Mouse (Mus musculus) forebrain, embryonic 13.5 days (tissue): Measurements from ENCODE around the gene Slc30a10. TPM values are rescaled to one million over a fixed set of nuclear protein-coding genes. Genes with fewer than 3 reads are reported as not detected.

ENCODE experiments used
- ATAC-seq: fragments of 200-750 bp; cut with Nextera tagmentation; 2 replicates; pipeline ENCODE4 v1.8.0; 2017
- H3K27ac ChIP-seq: fragments of 300-500 bp; sonication (generic); 2 replicates; pipeline ENCODE4 v1.5.1; 2015; ENCODE audit warnings: inconsistent platforms, mild to moderate bottlenecking, moderate library complexity
- H3K27me3 ChIP-seq: fragments of 300-500 bp; sonication (generic); 2 replicates; pipeline ENCODE4 v1.6.1; 2015; ENCODE audit warnings: mild to moderate bottlenecking, inconsistent platforms
- H3K36me3 ChIP-seq: fragments of 300-500 bp; sonication (generic); 2 replicates; pipeline ENCODE4 v1.6.1; 2015; ENCODE audit warnings: mild to moderate bottlenecking, inconsistent platforms; ENCODE audit not compliant: poor library complexity, severe bottlenecking
- H3K4me1 ChIP-seq: fragments of 300-500 bp; sonication (generic); 2 replicates; pipeline ENCODE4 v1.6.1; 2015; ENCODE audit warnings: inconsistent platforms
- H3K4me2 ChIP-seq: fragments of 300-500 bp; sonication (generic); 2 replicates; pipeline ENCODE4 v1.6.1; 2015; ENCODE audit warnings: inconsistent platforms, mild to moderate bottlenecking, moderate library complexity
- H3K4me3 ChIP-seq: fragments of 300-500 bp; sonication (generic); 2 replicates; pipeline ENCODE4 v1.5.1; 2015; ENCODE audit warnings: mild to moderate bottlenecking, inconsistent platforms
- H3K9ac ChIP-seq: fragments of 300-500 bp; sonication (generic); 2 replicates; pipeline ENCODE4 v1.6.1; 2015; ENCODE audit warnings: mild to moderate bottlenecking, inconsistent platforms
- H3K9me3 ChIP-seq: fragments of 300-500 bp; sonication (generic); replicated peaks from 2 replicates; pipeline ENCODE4 v1.6.1; 2016; ENCODE audit warnings: inconsistent platforms
- WGBS: fragments of 180-500 bp; shearing (Covaris S2); methylation state at CpG from one replicate; pipeline ENCODE4 v1.1.7; 2015; 5-methylcytosine and 5-hydroxymethylcytosine counted together
- polyA plus RNA-seq: library from polyadenylated mRNA; unstranded; fragments of >200 nt; fragmentation: Nextera tagmentation; extraction: Ambion mirVana; gene quantifications from 2 replicates; pipeline ENCODE4 v1.2.1, GENCODE M21; 2015

Slc30a10 gene
- 8.2 and 10.5 TPM in 2 replicates for polyA plus RNA-seq

DNA sequence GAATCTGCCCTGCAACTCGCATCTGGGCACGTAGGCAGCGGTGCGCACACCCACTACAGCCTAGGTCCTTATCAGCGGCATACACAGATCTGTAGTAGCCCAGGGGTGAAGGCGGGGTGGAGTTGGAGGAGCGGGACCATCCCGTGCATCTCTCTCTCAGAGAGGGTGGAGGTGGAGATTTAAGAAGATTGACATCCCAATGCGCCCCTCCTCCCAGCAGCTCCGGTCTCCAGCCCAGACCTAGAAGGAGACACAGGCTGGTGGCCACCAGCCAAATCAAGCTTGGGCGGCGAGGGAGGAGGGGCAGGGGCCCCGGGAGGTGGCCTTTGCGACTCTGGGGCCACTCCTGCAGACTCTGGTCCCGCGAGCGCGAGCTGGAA lies at the start of gene Slc30a10:
Gene Slc30a10, plus strand, starts transcription at position 274 of the 380 bp plus-strand sequence.
- no peaks in the 10 kb centered on the region for H3K9me3 ChIP-seq
- H3K27me3 ChIP-seq = peaks cover 18% of the 10 kb centered on the region; the same call in 1 of the 2 replicates
- peak within 1 kb of the TSS; percentile 88 for H3K9ac ChIP-seq
- H3K27ac ChIP-seq = peak within 1 kb of the TSS; percentile 63
- H3K36me3 ChIP-seq = no peaks in the 10 kb centered on the region
- ATAC-seq = peak; percentile 91
- WGBS = 1% methylated on average over 18 of the region's 18 CpGs
- H3K4me3 ChIP-seq = peak within 1 kb of the TSS; percentile 66
- H3K4me2 ChIP-seq = peak within 1 kb of the TSS; percentile 95
- peaks cover 10% of the 10 kb centered on the region; the same call in 1 of the 2 replicates for H3K4me1 ChIP-seq

GRCm38 (mm10) chr1:185405921-185406320 lies 48.7 kb upstream of the Slc30a10 start:
- no peaks in the 10 kb centered on the region for H3K9me3 ChIP-seq
- no peak overlapping the region for H3K4me2 ChIP-seq
- H3K36me3 ChIP-seq = peaks cover 72% of the 10 kb centered on the region
- H3K4me1 ChIP-seq = no peaks in the 10 kb centered on the region
- WGBS = 87% methylated on average over 10 of the region's 10 CpGs
- H3K4me3 ChIP-seq = no peak overlapping the region
- ATAC-seq = no peak
- H3K9ac ChIP-seq = no peak overlapping the region
- H3K27me3 ChIP-seq = no peaks in the 10 kb centered on the region
- H3K27ac ChIP-seq = no peak overlapping the region

- 77% methylated on average over 3 of the region's 3 CpGs for WGBS
- H3K4me1 ChIP-seq = no peaks in the 10 kb centered on the region
- H3K27me3 ChIP-seq = no peaks in the 10 kb centered on the region
- no peak for ATAC-seq
- H3K9me3 ChIP-seq = no peaks in the 10 kb centered on the region
- H3K4me3 ChIP-seq = no peak overlapping the region
- peaks cover 73% of the 10 kb centered on the region for H3K36me3 ChIP-seq
- H3K9ac ChIP-seq = no peak overlapping the region
- no peak overlapping the region for H3K27ac ChIP-seq
- H3K4me2 ChIP-seq = no peak overlapping the region
Observed at GRCm38 (mm10) chr1:185409831-185410230, 44.8 kb upstream of the Slc30a10 start.

GRCm38 (mm10) chr1:185418011-185418410 lies 36.6 kb upstream of the Slc30a10 start:
- Histone ChIP-seq H3K36me3 (peaks cover 82% of the 10 kb centered on the region), H3K4me3 (no peak overlapping the region)
- no peak for ATAC-seq

GRCm38 (mm10) chr1:185419805-185420204 lies 34.8 kb upstream of the Slc30a10 start:
- no peaks in the 10 kb centered on the region for H3K4me1 ChIP-seq
- no peak overlapping the region for H3K27ac ChIP-seq
- H3K27me3 ChIP-seq = no peaks in the 10 kb centered on the region
- no peak overlapping the region for H3K4me3 ChIP-seq
- 90% methylated on average over 5 of the region's 5 CpGs for WGBS
- no peak overlapping the region for H3K4me2 ChIP-seq
- H3K36me3 ChIP-seq = peaks cover 87% of the 10 kb centered on the region
- no peak for ATAC-seq
- H3K9me3 ChIP-seq = no peaks in the 10 kb centered on the region
- no peak overlapping the region for H3K9ac ChIP-seq

More at GRCm38 (mm10) chr1:185418011-185418410, 36.6 kb upstream of the Slc30a10 start:
- Histone ChIP-seq H3K27me3 (no peaks in the 10 kb centered on the region), H3K9me3 (no peaks in the 10 kb centered on the region), H3K9ac (no peak overlapping the region), H3K27ac (no peak overlapping the region), H3K4me1 (no peaks in the 10 kb centered on the region), H3K4me2 (no peak overlapping the region)
- 95% methylated on average over 9 of the region's 9 CpGs for WGBS

GRCm38 (mm10) chr1:185420776-185421175 lies 33.9 kb upstream of the Slc30a10 start:
- H3K36me3 ChIP-seq = peaks cover 88% of the 10 kb centered on the region
- H3K27ac ChIP-seq = no peak overlapping the region
- H3K4me2 ChIP-seq = no peak overlapping the region
- H3K9ac ChIP-seq = no peak overlapping the region
- 94% methylated on average over 6 of the region's 6 CpGs for WGBS
- H3K4me1 ChIP-seq = no peaks in the 10 kb centered on the region
- ATAC-seq = no peak
- no peaks in the 10 kb centered on the region for H3K27me3 ChIP-seq
- H3K4me3 ChIP-seq = no peak overlapping the region
- H3K9me3 ChIP-seq = no peaks in the 10 kb centered on the region

- H3K27me3 ChIP-seq = no peaks in the 10 kb centered on the region
- no peak for ATAC-seq
- H3K4me1 ChIP-seq = no peaks in the 10 kb centered on the region
- H3K4me3 ChIP-seq = no peak overlapping the region
- H3K27ac ChIP-seq = no peak overlapping the region
- H3K4me2 ChIP-seq = no peak overlapping the region
- H3K9me3 ChIP-seq = no peaks in the 10 kb centered on the region
- H3K9ac ChIP-seq = no peak overlapping the region
- peaks cover 84% of the 10 kb centered on the region for H3K36me3 ChIP-seq
- 92% methylated on average over 5 of the region's 5 CpGs for WGBS
Observed at GRCm38 (mm10) chr1:185426583-185426982, 28.1 kb upstream of the Slc30a10 start.

- ATAC-seq = peak; percentile 63; the same call in 1 of the 2 replicates
Observed at GRCm38 (mm10) chr1:185430488-185430887, 24.2 kb upstream of the Slc30a10 start.

GRCm38 (mm10) chr1:185431245-185431997 lies 23.2 kb upstream of the Slc30a10 start:
- H3K27ac ChIP-seq = no peak overlapping the region; the same call in 1 of the 2 replicates
- no peaks in the 10 kb centered on the region for H3K27me3 ChIP-seq
- peaks cover 1% of the 10 kb centered on the region for H3K4me1 ChIP-seq
- H3K9ac ChIP-seq = no peak overlapping the region
- H3K9me3 ChIP-seq = no peaks in the 10 kb centered on the region
- peaks cover 39% of the 10 kb centered on the region for H3K36me3 ChIP-seq
- H3K4me2 ChIP-seq = no peak overlapping the region
- WGBS = 74% methylated on average over 6 of the region's 6 CpGs
- no peak for ATAC-seq
- H3K4me3 ChIP-seq = no peak overlapping the region

More at GRCm38 (mm10) chr1:185430488-185430887, 24.2 kb upstream of the Slc30a10 start:
- peaks cover 48% of the 10 kb centered on the region for H3K36me3 ChIP-seq
- no peaks in the 10 kb centered on the region for H3K27me3 ChIP-seq
- H3K4me3 ChIP-seq = no peak overlapping the region
- H3K4me1 ChIP-seq = no peaks in the 10 kb centered on the region
- no peak overlapping the region for H3K27ac ChIP-seq
- no peak overlapping the region for H3K9ac ChIP-seq
- H3K9me3 ChIP-seq = no peaks in the 10 kb centered on the region
- 69% methylated on average over 5 of the region's 5 CpGs for WGBS
- H3K4me2 ChIP-seq = no peak overlapping the region

- Histone ChIP-seq H3K27ac (no peak overlapping the region), H3K4me1 (peaks cover 6% of the 10 kb centered on the region), H3K4me3 (no peak overlapping the region), H3K36me3 (peaks cover 34% of the 10 kb centered on the region), H3K4me2 (no peak overlapping the region), H3K9ac (no peak overlapping the region), H3K9me3 (no peaks in the 10 kb centered on the region), H3K27me3 (no peaks in the 10 kb centered on the region)
- 88% methylated on average over 13 of the region's 13 CpGs for WGBS
- ATAC-seq = no peak
Observed at GRCm38 (mm10) chr1:185431998-185432317, 22.7 kb upstream of the Slc30a10 start.

GRCm38 (mm10) chr1:185433112-185433511 lies 21.5 kb upstream of the Slc30a10 start:
- Histone ChIP-seq H3K36me3 (peaks cover 24% of the 10 kb centered on the region), H3K27me3 (no peaks in the 10 kb centered on the region), H3K27ac (no peak overlapping the region), H3K9me3 (no peaks in the 10 kb centered on the region), H3K4me1 (peaks cover 18% of the 10 kb centered on the region), H3K4me3 (no peak overlapping the region), H3K9ac (no peak overlapping the region), H3K4me2 (no peak overlapping the region)
- 86% methylated on average over 6 of the region's 6 CpGs for WGBS
- ATAC-seq = no peak

GRCm38 (mm10) chr1:185438841-185439580 lies 15.6 kb upstream of the Slc30a10 start:
- 53% methylated on average over 9 of the region's 9 CpGs for WGBS
- Histone ChIP-seq H3K27ac (peak overlapping the region; percentile 93), H3K27me3 (no peaks in the 10 kb centered on the region), H3K4me1 (peaks cover 63% of the 10 kb centered on the region), H3K36me3 (no peaks in the 10 kb centered on the region), H3K4me2 (peak overlapping the region; percentile 10; the same call in 1 of the 2 replicates), H3K4me3 (no peak overlapping the region), H3K9me3 (no peaks in the 10 kb centered on the region), H3K9ac (no peak overlapping the region)
- peak; percentile 83 for ATAC-seq
